Mouse (Mus musculus) liver, embryonic 12.5 days (tissue): ENCODE data around the gene Magi2. TPM values are rescaled to one million over a fixed set of nuclear protein-coding genes. Genes with fewer than 3 reads are reported as not detected.

Experiments used
- ATAC-seq: fragments of 200-750 bp; cut with Nextera tagmentation; 2 replicates; pipeline ENCODE4 v1.8.0; 2017; ENCODE audit warnings: moderate number of reproducible peaks, mild to moderate bottlenecking, moderate library complexity
- H3K27ac ChIP-seq: fragments of 300-500 bp; sonication (generic); 2 replicates; pipeline ENCODE4 v1.5.1; 2016; ENCODE audit warnings: mild to moderate bottlenecking
- H3K27me3 ChIP-seq: fragments of 300-500 bp; sonication (generic); replicated peaks from 2 replicates; pipeline ENCODE4 v1.6.1; 2016; ENCODE audit warnings: mild to moderate bottlenecking, moderate library complexity
- H3K36me3 ChIP-seq: fragments of 300-500 bp; sonication (generic); 2 replicates; pipeline ENCODE4 v1.6.1; 2016; ENCODE audit warnings: mild to moderate bottlenecking, moderate library complexity
- H3K4me1 ChIP-seq: fragments of 300-500 bp; sonication (generic); 2 replicates; pipeline ENCODE4 v1.6.1; 2016
- H3K4me2 ChIP-seq: fragments of 300-500 bp; sonication (generic); 2 replicates; pipeline ENCODE4 v1.6.1; 2016; ENCODE audit warnings: mild to moderate bottlenecking, moderate library complexity
- H3K4me3 ChIP-seq: fragments of 300-500 bp; sonication (generic); 2 replicates; pipeline ENCODE4 v1.5.1; 2016; ENCODE audit warnings: mild to moderate bottlenecking, moderate library complexity
- H3K9ac ChIP-seq: fragments of 300-500 bp; sonication (generic); 2 replicates; pipeline ENCODE4 v1.6.1; 2016; ENCODE audit warnings: mild to moderate bottlenecking, moderate library complexity
- H3K9me3 ChIP-seq: fragments of 300-500 bp; sonication (generic); replicated peaks from 2 replicates; pipeline ENCODE4 v1.6.1; 2016; ENCODE audit warnings: mild to moderate bottlenecking, moderate library complexity
- WGBS: fragments of 180-500 bp; shearing (Covaris S2); methylation state at CpG from one replicate; pipeline ENCODE4 v1.1.7; 2016; ENCODE audit not compliant: insufficient replicate concordance; 5-methylcytosine and 5-hydroxymethylcytosine counted together
- polyA plus RNA-seq: library from polyadenylated mRNA; unstranded; fragments of >200 nt; fragmentation: Nextera tagmentation; extraction: Ambion mirVana; gene quantifications from 2 replicates; pipeline ENCODE4 v1.2.1, GENCODE M21; 2016

Gene Magi2
- polyA plus RNA-seq, 1 experiment from 2014 or later = 0.77 TPM

DNA sequence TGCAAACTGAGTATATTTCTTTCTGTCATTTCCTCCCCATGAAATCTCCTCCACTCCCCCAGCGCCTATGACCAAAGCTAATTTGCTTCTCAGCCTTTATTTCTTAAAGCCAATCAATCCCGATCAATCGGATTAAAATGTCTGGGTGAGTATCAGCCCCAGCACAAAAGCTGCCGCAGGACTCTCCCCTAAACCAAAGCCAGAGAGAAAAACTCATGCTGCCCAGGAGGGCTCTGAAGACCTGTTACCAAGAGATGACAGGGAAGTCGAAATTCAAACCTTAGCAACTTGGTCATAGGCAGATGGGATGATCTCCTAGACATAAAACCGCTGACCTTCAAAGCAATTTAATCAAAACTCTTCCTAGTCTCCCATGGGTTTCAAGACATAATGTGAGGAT, 754.7 kb downstream of the Magi2 start:
- Histone ChIP-seq H3K4me3 (no peak overlapping the region), H3K9me3 (no peaks in the 10 kb centered on the region), H3K27me3 (no peaks in the 10 kb centered on the region), H3K27ac (no peak overlapping the region), H3K4me2 (no peak overlapping the region), H3K9ac (no peak overlapping the region), H3K36me3 (no peaks in the 10 kb centered on the region), H3K4me1 (no peaks in the 10 kb centered on the region)
- no peak for ATAC-seq
- WGBS = 70% methylated on average over 6 of the region's 6 CpGs

DNA sequence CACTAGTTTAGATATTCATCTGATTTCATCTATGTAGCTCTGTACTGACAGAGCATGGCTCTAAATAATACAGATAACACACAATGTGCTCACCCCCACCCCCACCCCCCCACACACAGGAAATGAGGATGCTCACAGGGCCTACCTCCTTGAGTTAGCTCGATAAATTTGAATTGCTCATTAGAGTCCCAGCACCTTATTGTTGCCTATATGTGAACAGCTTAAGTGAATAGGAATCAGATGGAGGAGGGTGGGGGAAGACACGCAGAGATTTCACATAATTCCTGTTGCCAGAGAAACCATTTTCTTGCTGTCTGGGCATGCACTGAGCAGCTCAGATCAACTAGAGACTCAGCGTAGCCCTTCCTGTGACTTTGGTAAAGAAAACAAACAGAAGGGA, 755.2 kb downstream of the Magi2 start:
- H3K27ac ChIP-seq = no peak overlapping the region

DNA sequence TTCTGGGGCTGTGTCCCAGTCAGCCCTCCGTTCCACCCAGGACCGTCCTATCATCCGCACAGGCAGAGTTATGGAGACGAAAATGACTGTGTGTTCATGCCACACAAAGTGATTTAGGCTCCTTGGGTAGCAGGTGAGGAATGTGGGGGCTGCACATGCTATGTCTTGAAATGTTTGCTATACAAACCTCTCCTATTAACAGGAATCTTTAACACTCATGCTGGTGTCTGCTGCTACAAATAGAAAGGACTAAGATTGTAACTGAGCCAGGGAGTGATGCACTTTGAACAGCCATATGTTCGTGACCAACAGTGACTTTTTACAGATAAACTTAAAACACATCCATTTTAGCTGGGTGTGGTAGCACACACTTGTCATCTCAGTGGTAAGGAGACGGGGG, 772.6 kb downstream of the Magi2 start:
- H3K27ac ChIP-seq = no peak overlapping the region
- H3K4me2 ChIP-seq = no peak overlapping the region
- H3K27me3 ChIP-seq = no peaks in the 10 kb centered on the region
- 64% methylated on average over 6 of the region's 6 CpGs for WGBS
- H3K36me3 ChIP-seq = no peaks in the 10 kb centered on the region
- no peaks in the 10 kb centered on the region for H3K9me3 ChIP-seq
- ATAC-seq = no peak
- H3K9ac ChIP-seq = no peak overlapping the region
- no peaks in the 10 kb centered on the region for H3K4me1 ChIP-seq
- no peak overlapping the region for H3K4me3 ChIP-seq

More for the DNA sequence above, 755.2 kb downstream of the Magi2 start:
- no peaks in the 10 kb centered on the region for H3K4me1 ChIP-seq
- H3K27me3 ChIP-seq = no peaks in the 10 kb centered on the region
- no peak for ATAC-seq
- no peak overlapping the region for H3K4me3 ChIP-seq
- no peak overlapping the region for H3K4me2 ChIP-seq
- no peak overlapping the region for H3K9ac ChIP-seq
- 50% methylated on average over 3 of the region's 3 CpGs for WGBS
- no peaks in the 10 kb centered on the region for H3K9me3 ChIP-seq
- H3K36me3 ChIP-seq = no peaks in the 10 kb centered on the region

GRCm38 (mm10) chr5:19999912-20000311, 773.1 kb downstream of the Magi2 start:
- Histone ChIP-seq H3K27me3 (no peaks in the 10 kb centered on the region), H3K4me2 (no peak overlapping the region), H3K27ac (no peak overlapping the region), H3K4me1 (no peaks in the 10 kb centered on the region), H3K9ac (no peak overlapping the region), H3K4me3 (no peak overlapping the region), H3K9me3 (no peaks in the 10 kb centered on the region), H3K36me3 (no peaks in the 10 kb centered on the region)
- ATAC-seq = no peak
- 56% methylated on average over 1 of the region's 1 CpGs for WGBS

DNA sequence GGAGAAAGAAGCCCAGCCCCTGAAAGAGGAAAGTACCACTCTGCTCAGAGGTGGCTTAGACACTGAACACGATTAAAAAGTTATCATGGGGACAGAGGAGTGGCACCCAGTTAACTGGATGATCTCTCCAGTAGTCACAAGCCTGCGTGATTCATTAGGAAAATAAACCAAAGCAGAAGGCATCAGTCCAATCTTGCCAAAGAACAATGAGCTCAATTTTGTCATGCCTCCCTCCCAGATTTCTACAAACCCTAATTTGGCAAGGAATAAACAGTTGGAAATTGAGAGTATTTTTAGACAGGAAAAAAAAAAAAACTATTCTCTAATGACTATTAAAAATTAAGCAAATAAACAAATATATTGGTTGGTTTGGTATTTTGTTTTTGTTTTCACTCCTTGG, 779.8 kb downstream of the Magi2 start:
- H3K27ac ChIP-seq = no peak overlapping the region
- H3K9me3 ChIP-seq = no peaks in the 10 kb centered on the region
- no peaks in the 10 kb centered on the region for H3K4me1 ChIP-seq
- no peak overlapping the region for H3K4me2 ChIP-seq
- H3K9ac ChIP-seq = no peak overlapping the region
- H3K27me3 ChIP-seq = no peaks in the 10 kb centered on the region
- WGBS = 61% methylated on average over 2 of the region's 2 CpGs
- H3K4me3 ChIP-seq = no peak overlapping the region
- H3K36me3 ChIP-seq = no peaks in the 10 kb centered on the region
- ATAC-seq = no peak

DNA sequence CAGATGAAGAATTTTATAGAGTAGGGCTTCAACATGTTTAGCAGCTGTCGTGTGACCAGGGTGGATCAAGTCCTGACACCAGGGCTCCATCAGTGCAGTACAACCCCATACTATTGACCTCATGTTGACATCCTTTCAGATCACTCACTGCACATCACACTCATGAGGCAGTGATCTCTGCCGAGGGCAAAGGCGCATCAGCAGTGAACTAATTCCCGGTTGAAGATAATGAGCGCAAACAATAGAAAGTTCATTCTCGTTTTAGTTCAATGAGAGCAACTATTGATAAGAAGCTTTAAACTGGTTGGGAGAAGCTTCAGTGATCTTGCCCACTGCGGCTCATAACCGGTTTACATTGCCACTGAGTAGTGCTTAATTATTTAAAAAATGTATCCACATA, 780.4 kb downstream of the Magi2 start:
- H3K4me2 ChIP-seq = no peak overlapping the region
- WGBS = 78% methylated on average over 8 of the region's 8 CpGs

DNA sequence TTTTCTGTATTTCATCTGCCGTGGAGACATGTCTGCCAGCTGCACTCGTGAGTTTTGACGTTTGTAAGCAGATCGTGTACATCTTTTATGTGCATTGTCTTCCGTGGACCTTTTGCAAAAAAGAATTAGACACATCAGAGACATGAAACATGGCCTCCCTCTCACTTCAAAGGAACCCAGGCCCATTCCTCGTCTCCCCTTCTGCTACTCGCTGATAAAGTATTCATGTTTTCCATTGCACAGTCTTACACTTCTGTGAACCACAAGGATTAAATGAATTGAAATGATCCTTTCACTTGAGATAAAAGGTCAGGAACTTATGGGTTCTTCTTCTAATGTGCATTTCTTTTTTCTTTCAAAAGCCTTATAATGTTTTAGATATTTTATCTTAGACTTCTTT, 783.4 kb downstream of the Magi2 start:
- H3K4me1 ChIP-seq = no peaks in the 10 kb centered on the region
- no peaks in the 10 kb centered on the region for H3K36me3 ChIP-seq
- no peaks in the 10 kb centered on the region for H3K9me3 ChIP-seq
- WGBS = 62% methylated on average over 7 of the region's 7 CpGs
- H3K4me3 ChIP-seq = no peak overlapping the region
- no peak overlapping the region for H3K27ac ChIP-seq
- H3K9ac ChIP-seq = no peak overlapping the region
- no peak overlapping the region for H3K4me2 ChIP-seq
- H3K27me3 ChIP-seq = no peaks in the 10 kb centered on the region
- ATAC-seq = no peak

More for the DNA sequence above, 780.4 kb downstream of the Magi2 start:
- Histone ChIP-seq H3K36me3 (no peaks in the 10 kb centered on the region), H3K9me3 (no peaks in the 10 kb centered on the region), H3K27ac (no peak overlapping the region), H3K9ac (no peak overlapping the region), H3K4me3 (no peak overlapping the region), H3K27me3 (no peaks in the 10 kb centered on the region), H3K4me1 (no peaks in the 10 kb centered on the region)
- ATAC-seq = no peak

GRCm38 (mm10) chr5:20018063-20018462, 791.2 kb downstream of the Magi2 start:
- Histone ChIP-seq H3K27me3 (no peaks in the 10 kb centered on the region), H3K36me3 (no peaks in the 10 kb centered on the region), H3K4me2 (no peak overlapping the region), H3K4me1 (no peaks in the 10 kb centered on the region), H3K4me3 (no peak overlapping the region), H3K9me3 (no peaks in the 10 kb centered on the region), H3K9ac (no peak overlapping the region), H3K27ac (no peak overlapping the region)
- WGBS = 54% methylated on average over 3 of the region's 3 CpGs
- ATAC-seq = no peak

DNA sequence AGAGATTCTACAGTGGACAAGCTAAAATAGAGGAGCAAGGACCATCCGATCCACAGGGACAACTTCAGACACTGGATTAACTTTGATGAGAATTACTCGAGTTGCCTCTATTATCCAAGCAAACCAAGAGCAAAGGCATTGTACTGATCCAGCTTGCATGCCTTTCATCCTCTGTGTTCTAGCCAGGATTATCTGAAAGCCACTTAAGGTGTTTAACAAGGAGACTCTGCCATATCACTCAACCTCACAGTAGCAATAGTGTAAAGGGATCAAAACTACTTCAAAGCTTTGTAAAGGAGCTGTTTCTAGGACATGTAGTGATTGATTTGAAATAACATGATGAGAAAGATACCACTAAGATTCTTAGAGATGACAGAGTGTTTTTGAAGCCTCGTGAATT, 819.8 kb downstream of the Magi2 start:
- Histone ChIP-seq H3K4me2 (no peak overlapping the region), H3K9ac (no peak overlapping the region), H3K36me3 (no peaks in the 10 kb centered on the region), H3K4me3 (no peak overlapping the region), H3K27me3 (no peaks in the 10 kb centered on the region), H3K9me3 (no peaks in the 10 kb centered on the region), H3K27ac (no peak overlapping the region), H3K4me1 (no peaks in the 10 kb centered on the region)
- ATAC-seq = no peak
- whole genome bisulfite sequencing = 57% methylated on average over 3 of the region's 3 CpGs

- ATAC-seq = no peak
Measured at GRCm38 (mm10) chr5:20048386-20048785, 821.5 kb downstream of the Magi2 start.

GRCm38 (mm10) chr5:20050284-20050683, 823.4 kb downstream of the Magi2 start:
- 31% methylated on average over 1 of the region's 1 CpGs for WGBS
- Histone ChIP-seq H3K36me3 (no peaks in the 10 kb centered on the region), H3K9ac (no peak overlapping the region), H3K9me3 (no peaks in the 10 kb centered on the region), H3K27me3 (no peaks in the 10 kb centered on the region), H3K4me1 (no peaks in the 10 kb centered on the region), H3K27ac (no peak overlapping the region), H3K4me2 (no peak overlapping the region), H3K4me3 (no peak overlapping the region)
- ATAC-seq = no peak

More at GRCm38 (mm10) chr5:20048386-20048785, 821.5 kb downstream of the Magi2 start:
- Histone ChIP-seq H3K36me3 (no peaks in the 10 kb centered on the region), H3K27me3 (no peaks in the 10 kb centered on the region), H3K9ac (no peak overlapping the region), H3K4me1 (no peaks in the 10 kb centered on the region), H3K4me3 (no peak overlapping the region), H3K27ac (no peak overlapping the region), H3K9me3 (no peaks in the 10 kb centered on the region), H3K4me2 (no peak overlapping the region)
- 71% methylated on average over 2 of the region's 2 CpGs for WGBS

DNA sequence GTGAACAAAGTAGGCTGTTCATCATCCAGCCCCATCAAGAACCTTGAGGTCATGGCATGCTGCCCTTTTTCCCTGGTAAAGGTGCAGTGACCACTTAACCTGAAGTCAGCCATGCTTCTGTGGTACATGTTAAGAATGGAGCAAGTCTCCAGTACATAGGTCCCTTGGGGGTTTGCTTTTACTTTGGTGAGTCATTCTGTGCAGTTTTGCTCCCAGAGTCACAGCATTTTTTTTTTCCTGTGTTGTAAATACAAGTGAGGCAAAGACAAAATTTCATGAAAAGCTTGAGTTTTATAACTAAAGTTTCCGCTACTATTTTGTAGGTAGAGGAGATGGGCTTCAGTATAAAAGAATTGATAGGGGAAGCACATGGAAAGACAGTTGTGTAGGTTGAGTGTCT, 828.2 kb downstream of the Magi2 start:
- H3K4me1 ChIP-seq = no peaks in the 10 kb centered on the region
- H3K4me3 ChIP-seq = no peak overlapping the region
- ATAC-seq = no peak
- H3K27ac ChIP-seq = no peak overlapping the region
- no peaks in the 10 kb centered on the region for H3K9me3 ChIP-seq
- no peaks in the 10 kb centered on the region for H3K27me3 ChIP-seq
- H3K36me3 ChIP-seq = no peaks in the 10 kb centered on the region
- no peak overlapping the region for H3K9ac ChIP-seq
- H3K4me2 ChIP-seq = no peak overlapping the region
- 69% methylated on average over 1 of the region's 1 CpGs for WGBS

- ATAC-seq = no peak
- WGBS = 53% methylated on average over 5 of the region's 5 CpGs
- no peaks in the 10 kb centered on the region for H3K36me3 ChIP-seq
- H3K4me3 ChIP-seq = no peak overlapping the region
- H3K4me2 ChIP-seq = no peak overlapping the region
- H3K27me3 ChIP-seq = no peaks in the 10 kb centered on the region
- H3K9me3 ChIP-seq = no peaks in the 10 kb centered on the region
- H3K27ac ChIP-seq = no peak overlapping the region
- no peaks in the 10 kb centered on the region for H3K4me1 ChIP-seq
- no peak overlapping the region for H3K9ac ChIP-seq
Measured at GRCm38 (mm10) chr5:20056074-20056842, 829.4 kb downstream of the Magi2 start.
